Mouse (Mus musculus) layer of hippocampus, adult 18-20 months (tissue): ENCODE data around the gene Aktip. TPM values are rescaled to one million over a fixed set of nuclear protein-coding genes. Genes with fewer than 3 reads are reported as not detected.

ENCODE experiments used
- total RNA-seq, 2 experiments: library from RNA; stranded (reverse); gene quantifications; 2 replicates each; pipeline ENCODE4 v1.2.3; 2021

Aktip gene
- total RNA-seq, 2 experiments from 2014 or later: 114 to 117 TPM

Other genes with a start within 250 kb of the Aktip start
- gene Rbl2, start 129.9 kb downstream of the Aktip start, total RNA-seq: 10 to 100 TPM; 40.1 to 45.2 TPM
- gene Rpgrip1l, start 113.3 kb upstream of the Aktip start, total RNA-seq: 10 to 100 TPM; 23.9 to 26.6 TPM
- 100 to 1,000 TPM; 149 to 152 TPM for gene Fto, start 113.5 kb upstream of the Aktip start, total RNA-seq